Comparison of ENCODE assay signal across 26 mouse cellular contexts in the genomic region with DNA sequence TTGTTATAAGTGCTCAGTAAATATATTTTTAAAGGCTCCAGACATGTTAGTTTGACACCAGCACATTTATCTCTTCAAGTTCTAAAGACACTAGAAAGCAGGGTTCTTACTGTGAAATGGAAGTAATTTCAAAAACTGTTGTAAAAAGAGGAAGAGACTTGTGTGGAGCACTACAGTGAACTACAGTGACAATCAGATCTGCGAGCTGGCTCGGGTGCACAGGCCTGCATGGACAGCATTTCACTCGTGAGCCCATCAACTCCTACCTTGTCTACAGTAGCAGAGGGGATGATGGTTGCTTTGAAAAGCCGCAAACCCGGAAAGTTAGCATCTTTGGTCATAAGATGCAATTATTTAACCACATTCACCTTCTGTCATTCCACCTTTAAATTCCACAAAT. TPM values are rescaled to one million over a fixed set of nuclear protein-coding genes. Genes with fewer than 3 reads are reported as not detected.
DNase-seq lines count a peak whose midpoint lies in the region; ATAC-seq and TF ChIP-seq lines count a peak whose summit lies in the region.
"Had no signal": no experiment of that assay in that cellular context is flagged by ENCODE, and none has a peak within 500 bp of the region (broad histone marks: within the 10 kb centered on the region; RNA-seq: fewer than 3 reads in every experiment).

No protein-coding gene starts in this region.

- intact Hi-C loops in gastrocnemius, postnatal 36 days (cut with DNase I): no loop called here

- ATAC-seq in common myeloid progenitor, adult 5-6 weeks (replicated peaks; ENCODE audit: low read depth, poor library complexity, severe bottlenecking): peak; percentile 55
- peak; percentile 58 for ATAC-seq in megakaryocyte, adult 5-6 weeks (ENCODE audit: poor library complexity, severe bottlenecking)
- no peak for ATAC-seq in forebrain, embryonic 14.5 days
- ATAC-seq: CD4-positive, CD25-positive, alpha-beta regulatory T cell, adult 4 months; forebrain, embryonic 16.5 days; hindbrain, embryonic 16.5 days; intestine, embryonic 15.5 days had no signal

- peaks cover 2 to 3% of the 10 kb centered on the region in 2 experiments; a peak in 2 of 4 replicates for H3K4me1 ChIP-seq in MEL (ENCODE audit: control insufficient read depth in 1 of 2, insufficient read depth in 2 of 2, low read length in 2 of 2)
- peaks cover 8% of the 10 kb centered on the region; the same call in 1 of the 2 replicates for H3K4me1 ChIP-seq in forebrain, embryonic 14.5 days (ENCODE audit: control insufficient read depth, insufficient read depth, low read length)
- H3K4me1 ChIP-seq: intestine, embryonic 15.5 days had no signal

- H3K9ac ChIP-seq in MEL (ENCODE audit: control insufficient read depth, low read depth, low read length, poor library complexity, severe bottlenecking): no peak overlapping the region
- H3K9ac ChIP-seq in forebrain, embryonic 14.5 days (ENCODE audit: low read length): no peak overlapping the region
- H3K9ac ChIP-seq: embryonic facial prominence, embryonic 13.5 days; forebrain, embryonic 12.5 days; hindbrain, embryonic 13.5 days; intestine, embryonic 15.5 days had no signal

- peak; percentile 75 for DNase-seq in MEL (ENCODE audit: low read depth, low spot score)
- DNase-seq in lung, postnatal 25 days (ENCODE audit: low spot score): no peak
- no peak for DNase-seq in forebrain, embryonic 14.5 days (ENCODE audit: low spot score)
- DNase-seq in gastrocnemius, postnatal 36 days: no peak
- DNase-seq: adrenal gland, adult 2 months; adrenal gland, postnatal 14 days; cerebellum, adult 11 months; cerebellum, adult 2 months; cerebellum, adult 9-11 months; cerebellum, postnatal 25 days; embryo, embryonic 11 days; gastrocnemius, postnatal 10 days; heart, adult 2 months had no signal

- H3K27ac ChIP-seq in MEL (ENCODE audit: control insufficient read depth, low read depth, low read length): no peak overlapping the region
- H3K27ac ChIP-seq in forebrain, embryonic 14.5 days (ENCODE audit: low read depth, low read length): no peak overlapping the region
- H3K27ac ChIP-seq: embryonic facial prominence, embryonic 10.5 days; embryonic facial prominence, embryonic 13.5 days; forebrain, embryonic 12.5 days; heart, adult 2 months; heart, embryonic 10.5 days; hindbrain, embryonic 10.5 days; hindbrain, embryonic 13.5 days; intestine, embryonic 15.5 days had no signal

- no peak for TF ChIP-seq POLR2A in MEL (IDR thresholded peaks at IDR 0.05; ENCODE audit: control insufficient read depth in 1 of 2, insufficient read depth in 1 of 2, low read depth in 1 of 2, low read length in 2 of 2, poor library complexity in 1 of 2)

- H3K79me2 ChIP-seq in MEL (ENCODE audit: control insufficient read depth, insufficient read depth, low read length, poor library complexity): peaks cover 17% of the 10 kb centered on the region

- no peak for TF ChIP-seq CTCF in MEL (IDR thresholded peaks at IDR 0.05 in 2 of 3, conservative IDR thresholded peaks at IDR 0.05 in 1 of 3; ENCODE audit: control insufficient read depth in 1 of 3, insufficient read depth in 1 of 3, low read depth in 2 of 3, low read length in 3 of 3, poor library complexity in 1 of 3, severe bottlenecking in 1 of 3)

- no peaks in the 10 kb centered on the region for H3K27me3 ChIP-seq in MEL (ENCODE audit: control insufficient read depth in 1 of 2, insufficient read depth in 2 of 2, low read length in 2 of 2)
- H3K27me3 ChIP-seq in forebrain, embryonic 14.5 days (replicated peaks; ENCODE audit: control insufficient read depth, insufficient read depth, low read length): no peaks in the 10 kb centered on the region
- H3K27me3 ChIP-seq: embryonic facial prominence, embryonic 13.5 days; forebrain, embryonic 12.5 days; hindbrain, embryonic 13.5 days; intestine, embryonic 15.5 days had no signal

- peaks cover 3 to 15% of the 10 kb centered on the region in 2 experiments; a peak in 3 of 4 replicates for H3K36me3 ChIP-seq in MEL (ENCODE audit: control insufficient read depth in 1 of 2, insufficient read depth in 2 of 2, low read length in 2 of 2)
- no peaks in the 10 kb centered on the region for H3K36me3 ChIP-seq in forebrain, embryonic 14.5 days (ENCODE audit: control insufficient read depth, insufficient read depth, low read length)
- H3K36me3 ChIP-seq: intestine, embryonic 15.5 days had no signal

- TF ChIP-seq RAD21 in MEL (IDR thresholded peaks at IDR 0.05; ENCODE audit: low read depth, low read length): no peak

- WGBS in forebrain, embryonic 14.5 days: 85% methylated on average over 5 of the region's 5 CpGs

- no peak overlapping the region for H3K4me2 ChIP-seq in forebrain, embryonic 14.5 days (ENCODE audit: low read length)
- H3K4me2 ChIP-seq: embryonic facial prominence, embryonic 13.5 days; forebrain, embryonic 12.5 days; hindbrain, embryonic 13.5 days; intestine, embryonic 15.5 days had no signal

- peak in 1 of 2 experiments; percentile 41; a peak in 2 of 4 replicates for TF ChIP-seq EP300 in MEL (IDR thresholded peaks at IDR 0.05; ENCODE audit: low read depth in 1 of 2, low read length in 2 of 2)

- no peaks in the 10 kb centered on the region for H3K9me3 ChIP-seq in MEL (replicated peaks; ENCODE audit: insufficient read depth, low read length)
- H3K9me3 ChIP-seq in forebrain, embryonic 14.5 days (replicated peaks; ENCODE audit: control insufficient read depth, low read length): no peaks in the 10 kb centered on the region
- H3K9me3 ChIP-seq: embryonic facial prominence, embryonic 10.5 days; embryonic facial prominence, embryonic 13.5 days; forebrain, embryonic 12.5 days; heart, embryonic 10.5 days; hindbrain, embryonic 10.5 days; hindbrain, embryonic 13.5 days; intestine, embryonic 15.5 days had no signal

- no peak overlapping the region for H3K4me3 ChIP-seq in MEL (ENCODE audit: control insufficient read depth in 1 of 2, insufficient read depth in 1 of 2, low read depth in 2 of 2, low read length in 2 of 2)
- no peak overlapping the region for H3K4me3 ChIP-seq in forebrain, embryonic 14.5 days (ENCODE audit: low read depth, low read length)
- H3K4me3 ChIP-seq: embryonic facial prominence, embryonic 10.5 days; embryonic facial prominence, embryonic 13.5 days; erythroblast, embryonic 14.5 days; forebrain, embryonic 12.5 days; heart, adult 2 months; heart, embryonic 10.5 days; hindbrain, embryonic 10.5 days; hindbrain, embryonic 13.5 days; intestine, embryonic 15.5 days had no signal

TF ChIP-seq in MEL, 35 proteins besides CTCF, POLR2A, EP300 and RAD21:
- TF ChIP-seq POLR2AphosphoS5 (IDR thresholded peaks at IDR 0.05; ENCODE audit: borderline replicate concordance, low read depth, low read length) (no peak), MAFK (IDR thresholded peaks at IDR 0.05; ENCODE audit: borderline replicate concordance, low read depth, low read length) (no peak), ZNF384 (IDR thresholded peaks at IDR 0.05; ENCODE audit: low read depth, low read length) (no peak), GATA1 (IDR thresholded peaks at IDR 0.05; ENCODE audit: low read depth, low read length) (0 out of 2 replicates have a peak, but pooled peaks have one; percentile 27), CHD1 (IDR thresholded peaks at IDR 0.05; ENCODE audit: low read depth, low read length) (no peak), ZKSCAN1 (IDR thresholded peaks at IDR 0.05; ENCODE audit: low read depth, low read length) (no peak), SIN3A (IDR thresholded peaks at IDR 0.05; ENCODE audit: low read length) (0 out of 2 replicates have a peak, but pooled peaks have one; percentile 19), USF2 (IDR thresholded peaks at IDR 0.05; ENCODE audit: borderline replicate concordance in 1 of 2, insufficient read depth in 1 of 2, low read depth in 1 of 2, low read length in 2 of 2) (no peak), MYC (IDR thresholded peaks at IDR 0.05; ENCODE audit: low read depth, low read length) (peak; percentile 45; the same call in 1 of the 2 replicates)

RNA-seq across cellular contexts. Expression of a gene that starts 5.6 kb away (rescaled TPM):
- total RNA-seq in MEL (2012; rRNA removed): 24.2 and 26.7 TPM in 2 replicates
- polyA plus RNA-seq in MEL (2012; ENCODE audit: insufficient read depth in 1 of 2, insufficient read length in 2 of 2, low read depth in 1 of 2, low replicate concordance in 2 of 2, missing spikeins in 1 of 2): 10 to 100 TPM in 1 of 2 experiments, not detected in 1; 59.5 TPM
- total RNA-seq in common myeloid progenitor, adult 5-6 weeks (2017): 91.8 and 109 TPM in 2 replicates
- 41.5 and 50.7 TPM in 2 replicates for total RNA-seq in megakaryocyte, adult 5-6 weeks (2015)
- 37.2 and 39.8 TPM in 2 replicates for total RNA-seq in megakaryocyte, adult 5-6 weeks (2017)
- 114 and 122 TPM in 2 replicates for polyA plus RNA-seq in forebrain, embryonic 14.5 days (2014; fragmentation: Nextera tagmentation; extraction: Ambion mirVana)
- 10 to 100 TPM; 38.1 to 47.0 TPM for total RNA-seq in gastrocnemius, postnatal 36 days (2021)
